Mouse (Mus musculus) heart, postnatal 25 days (tissue): ENCODE results near the gene Fam71b. TPM values are rescaled to one million over a fixed set of nuclear protein-coding genes. Genes with fewer than 3 reads are reported as not detected.

Experiments
- total RNA-seq, 2 experiments: library from RNA; stranded (reverse); gene quantifications; 2 replicates each; pipeline ENCODE4 v1.2.3; 2021

Gene Fam71b
- total RNA-seq, 2 experiments from 2014 or later: not detected

Other genes starting within 250 kb of the Fam71b start
- under 1 TPM in 1 of 2 experiments, not detected in 1; 0.08 TPM for gene Nipal4, start 230.1 kb upstream of the Fam71b start, total RNA-seq
- gene Fndc9, start 161.0 kb upstream of the Fam71b start, total RNA-seq: not detected
- 10 to 100 TPM; 54.1 to 55.3 TPM for gene Cyfip2, start 83.7 kb upstream of the Fam71b start, total RNA-seq
- under 1 TPM; 0.16 to 0.31 TPM for gene Itk, start 7.0 kb upstream of the Fam71b start, total RNA-seq
- 10 to 100 TPM; 14.6 to 16.9 TPM for gene Med7, start 40.4 kb downstream of the Fam71b start, total RNA-seq
- gene Havcr2, start 58.4 kb downstream of the Fam71b start, total RNA-seq: under 1 TPM; 0.28 to 0.36 TPM
- not detected for gene Gm12169, start 127.7 kb downstream of the Fam71b start, total RNA-seq
- not detected for gene BC053393, start 175.0 kb downstream of the Fam71b start, total RNA-seq
- not detected for gene Dppa1, start 232.7 kb downstream of the Fam71b start, total RNA-seq